Mouse (Mus musculus): Measurements from ENCODE around the gene Ptpn1.

DNA sequence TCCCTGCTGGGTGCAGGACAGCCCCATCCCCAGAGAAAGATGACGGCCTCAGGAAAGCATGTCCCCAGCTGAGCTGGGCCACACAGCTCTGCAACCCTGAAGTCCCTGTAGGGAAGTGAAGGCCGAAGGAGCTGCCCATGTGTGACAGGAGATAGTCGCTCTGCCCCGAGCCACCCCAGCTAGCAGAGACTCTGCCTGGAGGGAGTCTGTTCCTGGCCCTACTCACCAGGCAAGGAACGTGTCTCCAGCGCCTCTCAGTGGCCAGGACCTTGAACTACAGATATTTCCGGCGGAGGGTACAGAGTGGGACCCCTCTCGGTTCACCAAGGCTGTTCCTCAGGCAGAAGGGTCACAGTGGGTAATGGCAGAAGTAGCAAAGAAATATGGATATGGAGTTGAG, 39.9 kb upstream of the Ptpn1 start:
- no peak for TF ChIP-seq EP300 (IDR thresholded peaks at IDR 0.05; ENCODE audit: low read depth)
- TF ChIP-seq CTCF (IDR thresholded peaks at IDR 0.05; ENCODE audit: low read depth): peak; percentile 89

Data from liver, embryonic 14.5 days (tissue).